Mouse (Mus musculus): ENCODE measurements at regions not wholly inside any gene's neighbourhood (a gene's known extent, or its start where the extent isn't known, plus 50 kb on each side); places are given as distances from the start of the nearest gene placed in this dataset.

- Histone ChIP-seq H3K9ac (no peak overlapping the region), H3K4me2 (replicated peaks) (no peak overlapping the region), H3K27ac (no peak overlapping the region), H3K36me3 (no peaks in the 10 kb centered on the region), H3K4me1 (peaks cover 15% of the 10 kb centered on the region), H3K27me3 (no peaks in the 10 kb centered on the region), H3K9me3 (no peaks in the 10 kb centered on the region), H3K4me3 (no peak overlapping the region)
- no peak for ATAC-seq (ENCODE audit: insufficient number of reproducible peaks, insufficient read depth, low FRiP score, low TSS enrichment)
- 78% methylated on average over 4 of the region's 4 CpGs for whole genome bisulfite sequencing
Observed at GRCm38 (mm10) chr2:174019970-174020369, 56.1 kb upstream of the Stx16 start.

- 53% methylated on average over 7 of the region's 7 CpGs for WGBS
- Histone ChIP-seq H3K36me3 (no peaks in the 10 kb centered on the region), H3K4me2 (replicated peaks) (no peak overlapping the region), H3K4me3 (no peak overlapping the region), H3K4me1 (peaks cover 13% of the 10 kb centered on the region), H3K27ac (no peak overlapping the region), H3K9me3 (no peaks in the 10 kb centered on the region), H3K27me3 (no peaks in the 10 kb centered on the region), H3K9ac (no peak overlapping the region)
- ATAC-seq (ENCODE audit: insufficient number of reproducible peaks, insufficient read depth, low FRiP score, low TSS enrichment): no peak
Observed at GRCm38 (mm10) chr2:174020447-174020846, 55.7 kb upstream of the Stx16 start.

GRCm38 (mm10) chr2:174021538-174021937 lies 54.6 kb upstream of the Stx16 start:
- Histone ChIP-seq H3K36me3 (no peaks in the 10 kb centered on the region), H3K27me3 (no peaks in the 10 kb centered on the region), H3K9ac (no peak overlapping the region), H3K27ac (no peak overlapping the region), H3K9me3 (no peaks in the 10 kb centered on the region), H3K4me2 (replicated peaks) (no peak overlapping the region), H3K4me1 (peaks cover 12% of the 10 kb centered on the region), H3K4me3 (no peak overlapping the region)
- ATAC-seq (ENCODE audit: insufficient number of reproducible peaks, insufficient read depth, low FRiP score, low TSS enrichment): no peak
- 84% methylated on average over 3 of the region's 3 CpGs for WGBS

GRCm38 (mm10) chr2:174022292-174022691 lies 53.8 kb upstream of the Stx16 start:
- ATAC-seq (ENCODE audit: insufficient number of reproducible peaks, insufficient read depth, low FRiP score, low TSS enrichment): no peak
- Histone ChIP-seq H3K36me3 (no peaks in the 10 kb centered on the region), H3K4me2 (replicated peaks) (no peak overlapping the region), H3K27me3 (no peaks in the 10 kb centered on the region), H3K9ac (no peak overlapping the region), H3K4me1 (peaks cover 12% of the 10 kb centered on the region), H3K27ac (no peak overlapping the region), H3K9me3 (no peaks in the 10 kb centered on the region), H3K4me3 (no peak overlapping the region)
- WGBS: 88% methylated on average over 4 of the region's 4 CpGs

GRCm38 (mm10) chr2:174025181-174025870 lies 50.8 kb upstream of the Stx16 start:
- Histone ChIP-seq H3K9me3 (no peaks in the 10 kb centered on the region), H3K4me2 (replicated peaks) (no peak overlapping the region), H3K9ac (no peak overlapping the region), H3K36me3 (no peaks in the 10 kb centered on the region), H3K27ac (no peak overlapping the region), H3K27me3 (no peaks in the 10 kb centered on the region), H3K4me3 (no peak overlapping the region), H3K4me1 (peaks cover 12% of the 10 kb centered on the region)
- WGBS: 86% methylated on average over 11 of the region's 11 CpGs
- no peak for ATAC-seq (ENCODE audit: insufficient number of reproducible peaks, insufficient read depth, low FRiP score, low TSS enrichment)

Measured in embryonic facial prominence, embryonic 12.5 days (tissue).